Mouse (Mus musculus) heart, embryonic 14.5 days (tissue): ENCODE results near the gene 9130213A22Rik. TPM values are rescaled to one million over a fixed set of nuclear protein-coding genes. Genes with fewer than 3 reads are reported as not detected.

Source experiments
- ATAC-seq: fragments of 200-750 bp; cut with Nextera tagmentation; 2 replicates; pipeline ENCODE4 v1.8.0; 2017; ENCODE audit warnings: low read depth, moderate TSS enrichment; ENCODE audit not compliant: insufficient number of reproducible peaks, insufficient read depth, low FRiP score
- H3K27ac ChIP-seq, 2 experiments: fragments of 200-500 bp in 1 of 2; fragments of 300-500 bp in 1 of 2; sonication (generic) in 1 of 2; replicated peaks in 1 of 2; 2 replicates each; pipeline ENCODE4 v1.5.1; 2012 to 2014; ENCODE audit warnings: low read depth in 2 of 2, low read length in 2 of 2, control low read depth in 1 of 2, mild to moderate bottlenecking in 1 of 2, mixed read lengths in 1 of 2; ENCODE audit not compliant: control insufficient read depth in 1 of 2, insufficient read depth in 1 of 2
- H3K27me3 ChIP-seq: fragments of 300-500 bp; sonication (generic); 2 replicates; pipeline ENCODE4 v1.6.1; 2014; ENCODE audit warnings: mild to moderate bottlenecking, low read length, control low read depth; ENCODE audit not compliant: control insufficient read depth, insufficient read depth
- H3K36me3 ChIP-seq: fragments of 300-500 bp; sonication (generic); 2 replicates; pipeline ENCODE4 v1.6.1; 2014; ENCODE audit warnings: mild to moderate bottlenecking, control low read depth, low read length, mixed read lengths; ENCODE audit not compliant: control insufficient read depth, insufficient read depth
- H3K4me1 ChIP-seq, 2 experiments: fragments of 200-500 bp in 1 of 2; fragments of 300-500 bp in 1 of 2; sonication (generic) in 1 of 2; 2 replicates each; pipeline ENCODE4 v1.6.1; 2012 to 2014; ENCODE audit warnings: low read length in 2 of 2, control low read depth in 1 of 2, mixed read lengths in 1 of 2; ENCODE audit not compliant: control insufficient read depth in 2 of 2, insufficient read depth in 2 of 2
- H3K4me2 ChIP-seq: fragments of 300-500 bp; sonication (generic); 2 replicates; pipeline ENCODE4 v1.6.1; 2014; ENCODE audit warnings: mild to moderate bottlenecking, low read length
- H3K4me3 ChIP-seq, 2 experiments: fragments of 200-500 bp in 1 of 2; fragments of 300-500 bp in 1 of 2; sonication (generic) in 1 of 2; 2 replicates each; pipeline ENCODE4 v1.5.1; 2012 to 2014; ENCODE audit warnings: low read length in 2 of 2, mild to moderate bottlenecking in 2 of 2, control low read depth in 1 of 2, low read depth in 1 of 2, moderate library complexity in 1 of 2; ENCODE audit not compliant: control insufficient read depth in 1 of 2, insufficient read depth in 1 of 2
- H3K9ac ChIP-seq: fragments of 300-500 bp; sonication (generic); 2 replicates; pipeline ENCODE4 v1.6.1; 2014; ENCODE audit warnings: mild to moderate bottlenecking, low read length
- H3K9me3 ChIP-seq: fragments of 300-500 bp; sonication (generic); 2 replicates; pipeline ENCODE4 v1.6.1; 2016; ENCODE audit warnings: low read length, control low read depth; ENCODE audit not compliant: control insufficient read depth
- WGBS: fragments of 180-500 bp; shearing (Covaris S2); extraction: QIAGEN DNeasy Blood & Tissue Kit; methylation state at CpG from one replicate; pipeline ENCODE4 v1.1.7; 2014; 5-methylcytosine and 5-hydroxymethylcytosine counted together
- polyA plus RNA-seq: library from polyadenylated mRNA; unstranded; fragments of >200 nt; fragmentation: Nextera tagmentation; extraction: Ambion mirVana; gene quantifications from 2 replicates; pipeline ENCODE4 v1.2.1, GENCODE M21; 2014

Gene 9130213A22Rik
- polyA plus RNA-seq: 0.28 and 1.2 TPM in 2 replicates

GRCm38 (mm10) chr11:69122336-69122951, at the start of gene 9130213A22Rik:
TSS of gene 9130213A22Rik (minus strand) at chr11:69122589.
- Histone ChIP-seq H3K36me3 (no peaks in the 10 kb centered on the region), H3K4me2 (peak within 1 kb of the TSS; percentile 84), H3K9ac (peak within 1 kb of the TSS; percentile 77), H3K27ac (peak within 1 kb of the TSS; percentile 80 to 89), H3K4me3 (peak within 1 kb of the TSS; percentile 70 to 73), H3K4me1 (peaks cover 13 to 33% of the 10 kb centered on the region in 2 experiments), H3K9me3 (no peaks in the 10 kb centered on the region), H3K27me3 (no peaks in the 10 kb centered on the region)
- WGBS: under 1% methylated on average over 66 of the region's 66 CpGs
- ATAC-seq: peak; percentile 63

DNA sequence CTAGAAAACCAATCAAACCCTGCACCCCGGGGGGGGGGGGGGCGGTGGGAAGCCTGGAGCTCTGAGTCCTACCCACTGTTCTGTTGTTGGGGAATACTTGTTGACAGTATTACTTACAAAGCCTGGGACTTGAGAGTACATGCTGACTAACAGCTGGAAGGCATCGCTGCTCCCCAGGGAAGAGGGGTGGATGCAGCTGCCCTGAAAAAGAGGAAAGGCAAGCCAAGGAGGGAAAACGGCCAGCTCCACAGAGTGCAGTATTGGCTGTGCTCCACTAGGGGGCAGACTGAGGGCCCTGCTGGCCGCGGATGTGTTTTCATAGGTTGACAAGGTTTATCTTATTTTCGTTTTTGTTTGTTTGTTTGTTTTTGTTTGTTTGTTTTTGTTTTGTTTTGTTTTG, 49.2 kb upstream of the 9130213A22Rik start:
- Histone ChIP-seq H3K27me3 (no peaks in the 10 kb centered on the region; the same call in none of the 2 replicates), H3K27ac (no peak overlapping the region), H3K36me3 (no peaks in the 10 kb centered on the region), H3K9me3 (no peaks in the 10 kb centered on the region), H3K9ac (no peak overlapping the region), H3K4me3 (no peak overlapping the region), H3K4me2 (no peak overlapping the region), H3K4me1 (peaks cover 0 to 2% of the 10 kb centered on the region in 2 experiments; a peak in 1 of 4 replicates)
- 34% methylated on average over 7 of the region's 7 CpGs for WGBS
- no peak for ATAC-seq

- no peak overlapping the region for H3K4me2 ChIP-seq
- H3K4me3 ChIP-seq: no peak overlapping the region
- H3K27ac ChIP-seq: no peak overlapping the region
- no peaks in the 10 kb centered on the region for H3K4me1 ChIP-seq
- no peak overlapping the region for H3K9ac ChIP-seq
- no peaks in the 10 kb centered on the region for H3K36me3 ChIP-seq
- WGBS: 77% methylated on average over 12 of the region's 12 CpGs
- H3K27me3 ChIP-seq: peaks cover 18% of the 10 kb centered on the region
- no peaks in the 10 kb centered on the region for H3K9me3 ChIP-seq
- no peak for ATAC-seq
Observed at GRCm38 (mm10) chr11:69169313-69169712, 46.9 kb upstream of the 9130213A22Rik start.

GRCm38 (mm10) chr11:69156800-69157199, 34.4 kb upstream of the 9130213A22Rik start, which contains the start of gene Alox12b:
TSS of gene Alox12b (plus strand) at chr11:69156989.
- H3K27me3 ChIP-seq: peaks cover 61% of the 10 kb centered on the region
- no peak for ATAC-seq

DNA sequence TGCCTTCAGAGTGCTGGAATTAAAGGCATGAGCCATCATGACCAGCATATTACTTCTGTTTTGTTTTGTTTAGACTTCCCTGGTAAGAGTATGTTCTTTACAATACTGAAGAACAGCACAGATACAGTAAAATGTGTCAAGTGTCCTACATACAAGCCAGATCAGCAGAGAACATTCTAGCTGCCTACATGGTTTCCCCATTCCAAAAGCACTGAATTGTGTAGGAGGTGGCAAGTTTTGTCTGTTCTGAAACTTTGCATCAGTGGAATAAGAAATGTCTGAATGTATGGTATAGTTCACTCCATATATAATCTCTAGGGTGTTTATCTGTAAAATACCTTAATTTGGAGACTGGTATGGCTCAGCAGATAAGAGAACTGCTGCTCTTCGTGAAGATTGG, 33.0 kb upstream of the 9130213A22Rik start:
- no peak overlapping the region for H3K4me2 ChIP-seq
- H3K9ac ChIP-seq: no peak overlapping the region
- H3K4me3 ChIP-seq: no peak overlapping the region
- no peak overlapping the region for H3K27ac ChIP-seq
- H3K9me3 ChIP-seq: no peaks in the 10 kb centered on the region
- peaks cover 0 to 5% of the 10 kb centered on the region in 2 experiments; a peak in 1 of 4 replicates for H3K4me1 ChIP-seq
- ATAC-seq: no peak
- no peaks in the 10 kb centered on the region for H3K36me3 ChIP-seq
- peaks cover 65% of the 10 kb centered on the region for H3K27me3 ChIP-seq
- WGBS: 20% methylated on average over 1 of the region's 1 CpGs

More at GRCm38 (mm10) chr11:69156800-69157199, 34.4 kb upstream of the 9130213A22Rik start, which contains the start of gene Alox12b:
- H3K36me3 ChIP-seq: no peaks in the 10 kb centered on the region
- no peaks in the 10 kb centered on the region for H3K9me3 ChIP-seq
- H3K4me1 ChIP-seq: peaks cover 0 to 2% of the 10 kb centered on the region in 2 experiments; a peak in 1 of 4 replicates
- no peak within 1 kb of the TSS for H3K9ac ChIP-seq
- H3K4me3 ChIP-seq: no peak within 1 kb of the TSS
- WGBS: 3% methylated on average over 18 of the region's 18 CpGs
- H3K27ac ChIP-seq: no peak within 1 kb of the TSS
- peak within 1 kb of the TSS; percentile 22 for H3K4me2 ChIP-seq

GRCm38 (mm10) chr11:69153831-69154230, 31.4 kb upstream of the 9130213A22Rik start:
- no peaks in the 10 kb centered on the region for H3K36me3 ChIP-seq
- no peaks in the 10 kb centered on the region for H3K9me3 ChIP-seq
- peaks cover 6 to 7% of the 10 kb centered on the region in 2 experiments; a peak in 3 of 4 replicates for H3K4me1 ChIP-seq
- no peak overlapping the region for H3K9ac ChIP-seq
- no peak overlapping the region for H3K4me2 ChIP-seq
- no peak for ATAC-seq
- peaks cover 59% of the 10 kb centered on the region for H3K27me3 ChIP-seq
- H3K27ac ChIP-seq: no peak overlapping the region
- no peak overlapping the region for H3K4me3 ChIP-seq
- 75% methylated on average over 8 of the region's 8 CpGs for WGBS

DNA sequence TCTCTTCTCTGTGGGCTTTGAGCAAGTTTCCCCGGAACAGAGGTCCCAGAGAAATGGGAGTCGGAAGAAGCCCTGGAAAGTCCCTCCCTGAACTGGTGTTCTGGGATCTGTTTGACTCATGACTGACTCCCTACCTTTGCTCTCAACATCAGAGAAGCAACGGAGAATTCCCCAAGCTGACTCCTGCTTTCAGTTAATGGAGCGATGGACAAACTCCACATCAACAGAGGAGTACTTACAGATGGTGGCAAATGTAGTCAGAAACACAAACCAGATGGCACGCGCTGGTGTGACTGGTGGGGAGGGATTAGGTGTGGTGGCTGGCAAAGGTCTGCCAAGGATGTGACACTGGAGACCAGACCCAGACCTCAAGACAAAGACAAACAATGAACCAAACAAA, 28.6 kb upstream of the 9130213A22Rik start:
- ATAC-seq: no peak
- H3K27ac ChIP-seq: no peak overlapping the region
- 50% methylated on average over 6 of the region's 6 CpGs for WGBS
- H3K36me3 ChIP-seq: no peaks in the 10 kb centered on the region
- H3K27me3 ChIP-seq: peaks cover 31% of the 10 kb centered on the region; the same call in 1 of the 2 replicates
- H3K4me3 ChIP-seq: peak overlapping the region; percentile 8 to 17; a peak in 2 of 4 replicates
- H3K4me2 ChIP-seq: peak overlapping the region; percentile 40
- H3K9me3 ChIP-seq: no peaks in the 10 kb centered on the region
- peaks cover 5 to 6% of the 10 kb centered on the region in 2 experiments; a peak in 3 of 4 replicates for H3K4me1 ChIP-seq
- H3K9ac ChIP-seq: peak overlapping the region; percentile 4; the same call in 1 of the 2 replicates
